Mouse (Mus musculus): ENCODE data around the gene Asah2.
"Not testable (repeated sequence)": the region's sequence is repeated elsewhere in the genome, so short reads cannot be mapped to it uniquely, and the experiment has no call there.

Asah2 gene

GRCm38 (mm10) chr19:32107771-32108306 lies at the start of gene Asah2:
Gene Asah2 (minus strand): TSS chr19:32108211.
- peak; percentile 60; the same call in 1 of the 2 replicates for ATAC-seq (ENCODE audit: insufficient number of reproducible peaks, low FRiP score, low TSS enrichment)

DNA sequence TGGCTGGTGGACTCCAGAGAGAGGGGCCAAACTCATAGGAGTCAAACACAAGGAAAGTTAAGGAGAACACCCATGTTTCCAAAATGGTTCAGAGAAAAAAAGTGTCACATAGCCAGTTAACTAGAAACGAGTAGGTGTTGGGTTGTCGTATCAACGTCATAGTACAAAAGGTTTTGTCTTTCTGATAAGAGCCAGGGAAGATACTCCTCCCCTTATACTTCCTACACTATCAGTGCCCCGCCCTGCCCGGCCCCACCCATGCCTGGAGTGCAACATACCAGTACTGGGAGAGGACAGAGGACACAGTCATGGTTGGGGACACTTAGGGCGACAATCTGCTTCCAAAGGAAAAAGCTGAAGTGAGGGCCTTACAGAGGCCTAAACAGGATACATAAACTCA lies 49.0 kb upstream of the Asah2 start:
- no peak for ATAC-seq (ENCODE audit: insufficient number of reproducible peaks, low FRiP score, low TSS enrichment)

DNA sequence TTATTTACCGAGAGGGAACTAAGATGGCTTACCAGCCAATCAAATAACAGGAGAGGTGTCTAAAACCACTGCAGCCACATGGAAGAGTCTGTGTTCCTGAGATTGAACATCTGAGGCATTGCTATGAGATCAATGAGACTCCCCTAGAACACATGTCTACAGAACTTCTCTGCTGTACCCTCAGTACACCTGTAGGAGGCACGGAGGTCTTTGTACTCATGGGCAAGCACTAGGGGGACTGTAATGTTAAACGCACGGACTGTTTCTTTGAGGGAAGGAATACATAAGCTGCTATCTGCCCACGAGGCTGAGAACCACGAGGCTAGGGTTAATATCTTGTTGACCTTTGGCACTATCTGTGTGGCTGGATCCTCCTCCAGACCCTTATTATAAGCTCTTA lies 44.5 kb upstream of the Asah2 start:
- ATAC-seq (ENCODE audit: insufficient number of reproducible peaks, low FRiP score, low TSS enrichment), result no peak

DNA sequence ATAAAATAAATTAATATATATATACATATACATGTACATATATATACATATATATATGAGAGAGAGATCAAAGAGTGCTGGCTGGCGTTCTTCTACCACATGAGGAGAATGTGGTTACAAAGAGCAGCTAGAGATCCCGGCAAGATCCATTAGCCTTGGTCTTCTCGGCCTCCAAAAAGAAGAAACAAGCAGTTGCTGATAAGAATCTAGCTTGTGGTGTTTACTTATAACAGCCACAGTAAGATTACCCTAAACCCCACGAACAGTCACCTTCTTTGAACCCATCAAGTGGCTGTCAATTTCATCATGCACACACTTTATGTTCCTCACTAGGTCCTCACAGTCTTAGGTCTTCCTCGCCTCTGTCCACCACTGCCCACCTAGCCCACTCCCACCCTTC lies 40.7 kb upstream of the Asah2 start:
- no peak for ATAC-seq (ENCODE audit: insufficient number of reproducible peaks, low FRiP score, low TSS enrichment)

- no peak for ATAC-seq (ENCODE audit: insufficient number of reproducible peaks, low FRiP score, low TSS enrichment)
Observed at GRCm38 (mm10) chr19:32142383-32142782, 34.4 kb upstream of the Asah2 start.

DNA sequence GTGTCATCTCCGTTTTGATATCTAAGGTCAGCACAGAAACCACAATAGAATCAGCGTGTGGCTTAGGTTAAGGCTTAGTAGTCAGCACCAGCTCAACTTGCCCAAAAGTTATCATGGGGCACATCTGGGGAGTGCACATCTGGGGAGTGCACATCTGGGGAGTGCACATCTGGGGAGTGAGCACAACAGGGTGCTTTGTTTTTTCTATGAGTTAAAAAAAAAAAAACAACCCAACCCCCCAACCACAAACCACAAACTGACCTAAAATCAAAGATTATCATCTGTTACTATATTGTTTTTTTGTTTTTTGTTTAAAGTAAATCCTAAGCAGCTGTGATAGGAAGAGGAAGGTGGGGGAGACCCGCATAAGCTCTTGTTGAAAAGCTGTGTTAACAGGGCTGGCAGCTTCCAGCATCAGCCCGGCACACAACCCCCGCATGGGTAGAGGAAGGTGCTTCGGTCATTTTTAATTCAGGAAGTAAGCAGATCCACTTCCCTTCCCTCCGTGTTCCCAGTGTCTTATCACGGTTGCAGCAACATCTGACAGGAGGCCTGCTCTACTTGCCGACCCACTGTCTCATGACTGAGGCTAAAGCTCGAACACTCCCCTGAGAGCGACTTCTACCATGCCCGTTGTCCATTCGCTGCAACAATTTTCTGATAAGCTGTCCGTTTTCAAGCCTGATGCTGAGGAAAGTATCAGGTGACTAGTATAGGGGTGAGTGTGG lies 30.5 kb upstream of the Asah2 start:
- no peak for ATAC-seq (ENCODE audit: insufficient number of reproducible peaks, low FRiP score, low TSS enrichment)

GRCm38 (mm10) chr19:32137904-32138303 lies 29.9 kb upstream of the Asah2 start:
- ATAC-seq (ENCODE audit: insufficient number of reproducible peaks, low FRiP score, low TSS enrichment), result no peak

DNA sequence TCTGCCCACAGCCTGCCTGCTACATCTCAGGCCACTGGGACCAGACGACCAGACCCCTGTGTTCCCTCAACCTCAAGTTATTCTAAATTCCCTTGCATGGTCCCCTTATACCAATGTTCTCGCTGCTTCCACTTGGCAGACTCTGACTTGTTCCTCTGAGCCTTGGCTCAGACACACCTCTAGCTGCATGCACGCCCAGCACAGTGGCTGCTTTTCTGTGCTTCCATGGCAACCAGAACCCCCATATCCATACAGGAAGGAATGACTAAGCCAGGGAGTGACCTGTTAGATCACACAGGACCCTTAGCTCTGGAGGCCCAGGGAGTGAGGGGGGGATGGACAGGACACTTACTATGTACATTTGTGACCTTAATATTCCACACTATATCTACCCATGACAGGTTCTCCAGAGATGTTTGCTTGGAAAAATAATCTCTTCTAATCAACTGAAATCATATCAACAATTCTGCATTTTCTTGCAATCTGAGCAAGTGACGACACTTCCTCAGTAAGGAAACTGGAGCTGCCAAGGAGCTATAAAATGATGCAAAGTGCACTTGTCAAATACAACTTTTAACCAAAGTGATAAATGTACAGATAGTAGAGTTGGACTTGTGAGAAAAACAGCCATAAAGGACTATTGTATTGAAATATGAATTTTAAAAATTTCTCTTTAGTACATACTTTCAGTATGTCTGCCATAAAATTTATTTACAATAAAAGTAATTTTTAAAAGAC lies 29.0 kb upstream of the Asah2 start:
- ATAC-seq (ENCODE audit: insufficient number of reproducible peaks, low FRiP score, low TSS enrichment), result no peak

DNA sequence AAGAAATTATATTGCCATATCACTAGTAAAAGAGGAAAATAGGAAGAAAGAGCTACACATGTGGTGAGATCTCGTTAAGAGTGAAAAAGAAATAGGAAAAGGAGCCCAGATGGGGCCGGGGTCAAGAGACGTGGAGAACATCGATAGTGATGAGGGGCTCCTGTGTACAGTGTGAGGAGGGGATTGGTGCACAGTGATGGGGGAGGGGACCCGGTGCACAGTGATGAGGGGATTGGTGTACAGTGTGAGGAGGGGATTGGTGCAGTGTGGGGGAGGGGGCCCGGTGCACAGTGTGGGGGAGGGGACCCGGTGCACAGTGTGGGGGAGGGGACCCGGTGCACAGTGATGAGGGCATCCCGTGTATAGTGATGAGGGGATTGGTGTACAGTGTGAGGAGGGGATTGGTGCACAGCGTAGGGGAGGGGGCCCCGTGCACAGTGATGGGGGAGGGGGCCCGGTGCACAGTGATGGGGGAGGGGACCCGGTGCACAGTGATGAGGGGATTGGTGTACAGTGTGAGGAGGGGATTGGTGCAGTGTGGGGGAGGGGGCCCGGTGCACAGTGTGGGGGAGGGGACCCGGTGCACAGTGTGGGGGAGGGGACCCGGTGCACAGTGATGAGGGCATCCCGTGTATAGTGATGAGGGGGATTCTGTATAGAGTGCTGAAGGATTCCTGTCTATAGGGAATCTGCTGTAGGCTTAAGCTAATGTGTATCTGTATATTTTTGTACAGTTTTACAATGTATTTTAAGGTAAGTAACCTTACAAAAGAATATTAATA lies 23.9 kb upstream of the Asah2 start:
- not testable (repeated sequence) for ATAC-seq (ENCODE audit: insufficient number of reproducible peaks, low FRiP score, low TSS enrichment)

GRCm38 (mm10) chr19:32129281-32129680 lies 21.3 kb upstream of the Asah2 start:
- ATAC-seq (ENCODE audit: insufficient number of reproducible peaks, low FRiP score, low TSS enrichment), result no peak

GRCm38 (mm10) chr19:32127180-32127850 lies 19.3 kb upstream of the Asah2 start:
- ATAC-seq (ENCODE audit: insufficient number of reproducible peaks, low FRiP score, low TSS enrichment), result 0 out of 2 replicates have a peak, but pooled peaks have one; percentile 19

DNA sequence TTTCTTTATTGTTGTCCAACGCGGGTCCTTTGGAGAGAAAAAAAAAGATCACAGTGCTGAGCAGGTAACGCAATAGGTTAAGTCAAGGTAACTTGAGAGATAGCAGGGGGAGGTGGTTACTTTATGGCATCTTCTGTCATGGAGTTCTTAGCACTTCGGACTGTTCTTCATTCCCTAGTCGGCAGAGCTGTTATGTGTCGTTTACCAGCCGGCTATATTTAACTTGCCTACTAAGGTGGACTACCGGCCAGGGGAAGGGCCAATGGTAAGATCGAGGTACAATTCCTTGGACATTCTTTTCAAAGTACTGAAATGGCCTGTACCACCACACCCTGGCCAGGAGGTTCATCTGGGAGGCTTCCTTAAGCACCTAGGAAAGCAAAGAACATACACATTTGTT lies 16.1 kb upstream of the Asah2 start:
- no peak for ATAC-seq (ENCODE audit: insufficient number of reproducible peaks, low FRiP score, low TSS enrichment)

DNA sequence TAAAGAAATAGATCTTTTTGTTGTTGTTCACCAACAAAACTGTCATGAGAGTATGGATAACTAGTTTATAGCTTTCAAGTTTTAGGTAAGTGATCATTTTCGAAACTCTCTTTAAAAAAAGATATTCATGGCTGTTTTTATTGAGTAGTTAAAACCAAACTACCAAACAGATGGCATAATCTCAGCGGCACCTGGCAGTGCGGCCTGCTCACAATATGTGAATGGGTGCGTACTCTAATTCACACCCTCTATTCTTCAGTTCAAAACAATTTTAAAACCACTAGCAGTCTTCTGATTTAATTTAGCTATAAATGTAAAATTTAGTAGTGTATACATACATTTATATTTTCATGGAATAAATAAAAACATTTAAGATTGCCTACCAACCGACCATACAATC lies 15.2 kb upstream of the Asah2 start:
- no peak for ATAC-seq (ENCODE audit: insufficient number of reproducible peaks, low FRiP score, low TSS enrichment)

DNA sequence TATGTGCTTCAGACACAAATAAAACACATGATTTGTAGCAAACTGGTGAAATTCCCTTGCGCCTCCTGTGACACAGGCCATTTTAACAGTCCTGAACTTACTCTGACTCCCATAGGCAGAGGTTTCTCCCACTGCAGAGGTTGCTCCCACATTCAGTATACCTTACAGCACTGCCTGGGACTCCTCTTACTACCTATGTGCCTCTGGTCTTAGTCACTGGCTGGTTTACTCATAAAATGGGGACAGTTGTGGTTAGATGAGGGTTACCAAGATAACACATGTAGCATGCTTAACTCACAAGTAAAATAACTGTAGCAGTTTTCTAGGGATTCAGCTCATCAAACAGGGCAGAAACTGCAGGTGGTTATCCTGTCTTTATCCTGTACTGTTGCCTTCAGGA lies 12.8 kb upstream of the Asah2 start:
- ATAC-seq (ENCODE audit: insufficient number of reproducible peaks, low FRiP score, low TSS enrichment), result no peak

DNA sequence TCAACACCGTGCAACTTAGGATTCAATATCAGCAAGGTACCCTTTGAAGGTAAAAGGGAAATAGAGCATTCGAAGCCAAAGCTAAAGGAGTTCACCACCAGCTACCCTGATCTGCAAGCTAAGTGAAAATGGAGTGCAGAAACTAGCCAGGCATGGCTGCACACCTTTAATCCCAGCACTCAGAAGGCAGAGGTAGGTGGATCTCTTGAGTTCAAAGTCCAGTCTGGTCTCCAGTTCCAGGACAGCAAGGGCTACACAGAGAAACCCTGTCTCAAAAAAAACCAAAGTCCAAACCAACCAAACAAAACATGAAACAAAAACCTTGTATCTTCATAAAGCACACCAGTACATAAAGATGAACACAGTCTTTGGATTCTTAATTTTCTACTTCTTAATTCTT lies 11.7 kb upstream of the Asah2 start:
- ATAC-seq (ENCODE audit: insufficient number of reproducible peaks, low FRiP score, low TSS enrichment), result no peak

GRCm38 (mm10) chr19:32118496-32118895 lies 10.5 kb upstream of the Asah2 start:
- no peak for ATAC-seq (ENCODE audit: insufficient number of reproducible peaks, low FRiP score, low TSS enrichment)

DNA sequence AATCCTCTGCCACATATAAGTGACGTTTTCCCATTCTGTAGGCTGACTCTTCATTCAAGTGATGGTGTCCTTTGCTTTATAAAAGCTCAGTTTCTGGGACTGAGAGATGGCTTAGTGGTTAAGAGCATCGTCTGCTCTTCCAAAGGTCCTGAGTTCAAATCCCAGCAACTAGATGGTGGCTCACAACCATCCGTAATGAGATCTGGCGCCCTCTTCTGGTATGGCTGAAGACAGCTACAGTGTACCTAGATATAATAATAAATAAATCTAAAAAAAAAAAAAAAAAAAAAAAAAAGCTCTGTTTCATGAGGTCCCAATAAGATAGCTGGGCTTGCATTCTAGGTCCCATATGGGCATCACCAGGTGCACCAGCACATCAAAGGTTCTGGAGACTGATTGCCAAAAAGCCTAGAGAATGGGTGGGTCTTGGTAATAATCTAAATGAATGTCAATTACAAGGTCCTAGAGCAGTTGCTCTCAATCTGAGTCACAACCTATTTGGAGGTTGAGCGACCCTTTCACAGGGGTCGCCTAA lies 9.5 kb upstream of the Asah2 start:
- ATAC-seq (ENCODE audit: insufficient number of reproducible peaks, low FRiP score, low TSS enrichment), result no peak

DNA sequence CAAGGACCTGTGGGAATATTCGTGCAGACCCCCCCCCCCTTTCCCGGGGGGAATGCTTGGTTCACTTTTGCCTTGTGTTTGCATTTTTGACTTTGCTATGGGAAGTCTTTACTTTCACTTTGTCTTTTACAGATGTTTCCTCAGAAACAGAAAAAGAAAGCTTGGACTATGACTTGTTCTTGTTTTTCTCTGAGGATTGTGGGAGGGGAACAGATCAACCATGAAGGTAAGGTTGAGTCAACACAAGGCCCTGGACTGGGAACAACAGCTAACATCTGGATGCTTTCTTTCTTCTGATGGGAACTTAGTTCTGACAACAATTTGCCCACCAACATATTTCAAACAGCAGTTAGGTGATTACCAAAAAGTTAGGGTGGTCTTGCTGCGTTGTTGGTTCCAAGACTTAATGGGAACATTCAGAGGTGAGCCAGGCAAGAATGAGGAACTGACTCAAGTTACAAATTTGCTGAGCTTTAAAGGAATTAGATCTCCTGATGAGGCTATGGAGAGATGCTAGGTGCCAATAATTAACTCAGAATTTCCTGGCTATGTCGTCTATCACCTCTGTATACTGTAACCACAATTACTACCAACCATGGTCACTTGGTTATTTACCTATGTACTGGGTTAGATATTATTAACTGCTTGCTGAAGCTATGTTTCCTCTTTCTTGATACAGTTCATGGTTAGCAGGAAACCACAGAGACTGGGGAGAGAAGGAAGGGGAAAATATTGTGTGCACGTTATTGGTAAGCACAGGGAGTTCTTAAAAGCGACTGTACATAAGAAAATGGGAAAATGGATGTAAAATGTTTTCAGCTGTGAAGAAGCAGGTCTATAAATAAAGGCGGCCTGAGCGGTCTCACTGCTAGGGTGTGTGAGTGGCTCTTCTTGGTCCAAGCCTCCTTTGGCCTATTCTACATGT lies 4.1 kb upstream of the Asah2 start:
- ATAC-seq (ENCODE audit: insufficient number of reproducible peaks, low FRiP score, low TSS enrichment), result no peak

GRCm38 (mm10) chr19:32106750-32107149 lies 1.3 kb downstream of the Asah2 start:
- no peak for ATAC-seq (ENCODE audit: insufficient number of reproducible peaks, low FRiP score, low TSS enrichment)
